Mouse (Mus musculus): ENCODE data around the gene Slco2b1.

The Slco2b1 gene

DNA sequence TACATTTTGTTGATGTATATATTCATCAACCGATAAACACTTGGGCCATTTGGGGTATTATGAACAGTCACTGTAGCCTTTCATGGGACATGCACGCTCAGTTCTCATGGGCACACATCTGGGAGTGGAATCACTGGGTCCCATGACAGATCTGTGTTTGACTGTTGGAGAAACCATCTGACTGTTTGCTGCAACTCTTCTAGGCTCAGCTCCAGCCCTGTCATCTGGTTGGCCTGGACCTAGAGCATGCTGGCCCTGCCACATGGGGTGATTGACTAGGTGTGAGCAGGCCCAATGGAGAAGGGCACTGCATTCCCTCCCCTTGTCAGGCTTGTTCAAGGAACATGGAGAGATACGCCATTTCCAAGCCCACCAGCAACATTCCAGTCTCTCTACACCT is 17.2 kb downstream of the Slco2b1 start:
- DNase-seq (ENCODE audit: low spot score in 2 of 2), result no peak

DNA sequence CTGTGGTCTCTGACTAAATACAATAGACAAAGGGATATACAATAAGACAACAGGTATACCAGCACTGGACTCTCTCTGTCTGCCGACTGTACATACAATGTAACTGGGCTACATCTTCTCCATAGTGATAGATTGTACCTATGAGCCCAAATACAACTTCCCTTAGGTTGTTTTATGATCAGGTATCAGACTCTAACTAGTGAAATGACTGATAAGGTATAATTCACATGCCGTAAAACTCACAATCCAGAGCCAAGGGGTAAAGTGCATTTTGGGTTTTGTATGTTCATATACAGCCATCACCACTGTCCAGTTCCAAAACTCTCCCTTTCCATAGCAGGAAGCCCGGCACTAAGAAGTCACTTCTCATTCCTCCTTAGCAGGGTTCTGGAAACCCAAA is 17.8 kb downstream of the Slco2b1 start:
- DNase-seq (ENCODE audit: low spot score in 2 of 2), result no peak

DNA sequence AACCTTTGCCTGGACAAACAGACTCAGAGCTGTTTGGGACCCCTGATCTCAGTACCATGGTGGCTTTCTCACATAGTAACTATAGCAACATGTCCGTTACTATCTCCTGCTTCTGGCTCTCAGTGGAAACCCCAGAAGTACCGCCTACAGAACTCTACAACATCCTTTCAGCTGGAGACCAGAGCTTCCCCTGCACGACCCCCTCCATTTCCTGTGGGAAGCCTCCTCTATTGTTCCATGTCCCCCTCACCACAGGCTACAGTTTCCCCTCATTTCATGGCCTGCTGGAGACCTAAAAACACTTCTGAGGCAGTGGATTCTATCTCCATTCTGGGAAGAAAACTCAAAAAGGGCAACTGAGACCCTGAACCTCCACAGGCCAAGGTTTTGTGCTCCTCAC is 18.7 kb downstream of the Slco2b1 start:
- DNase-seq (ENCODE audit: low spot score in 2 of 2), result no peak

DNA sequence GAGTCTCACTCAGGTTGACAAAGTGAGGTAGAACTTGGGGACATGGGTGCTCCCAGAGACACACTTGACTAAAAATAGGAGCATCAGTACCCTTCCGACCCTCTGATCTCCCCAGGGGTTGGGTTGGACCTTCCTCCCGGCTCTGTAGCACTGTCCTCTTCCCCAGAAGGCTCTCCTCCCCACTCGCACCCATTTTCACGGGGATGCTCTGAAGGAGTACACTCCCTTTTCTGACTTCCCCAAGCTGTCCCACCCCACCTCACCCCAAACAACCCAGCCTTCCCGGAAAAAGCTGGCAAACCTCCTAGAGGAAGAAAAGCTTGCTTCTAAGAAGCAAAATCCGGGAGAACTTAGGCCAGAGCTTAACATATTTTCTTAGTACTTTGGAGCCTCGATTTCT is 20.3 kb downstream of the Slco2b1 start:
- no peak for DNase-seq (ENCODE audit: low spot score in 2 of 2)

DNA sequence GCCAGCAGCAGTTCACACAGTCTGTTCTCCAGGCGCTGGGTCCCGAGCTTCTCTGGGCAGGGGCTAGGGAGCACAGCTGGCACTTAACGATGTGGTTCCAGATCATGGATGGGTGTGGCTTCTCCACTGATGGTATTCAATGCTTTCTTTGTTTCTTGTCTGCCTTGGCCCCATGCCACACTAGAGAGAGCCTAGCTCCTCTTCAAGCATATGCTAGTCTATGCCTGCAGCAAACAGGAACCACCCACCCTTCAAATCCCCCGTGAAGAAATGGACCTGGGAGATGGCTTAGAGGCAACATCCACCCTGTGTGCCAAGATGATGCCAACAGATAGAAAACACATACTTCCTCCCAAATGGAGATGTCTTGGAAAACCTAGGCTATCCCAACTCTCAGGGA is 27.1 kb downstream of the Slco2b1 start:
- no peak for DNase-seq (ENCODE audit: low spot score in 2 of 2)

DNA sequence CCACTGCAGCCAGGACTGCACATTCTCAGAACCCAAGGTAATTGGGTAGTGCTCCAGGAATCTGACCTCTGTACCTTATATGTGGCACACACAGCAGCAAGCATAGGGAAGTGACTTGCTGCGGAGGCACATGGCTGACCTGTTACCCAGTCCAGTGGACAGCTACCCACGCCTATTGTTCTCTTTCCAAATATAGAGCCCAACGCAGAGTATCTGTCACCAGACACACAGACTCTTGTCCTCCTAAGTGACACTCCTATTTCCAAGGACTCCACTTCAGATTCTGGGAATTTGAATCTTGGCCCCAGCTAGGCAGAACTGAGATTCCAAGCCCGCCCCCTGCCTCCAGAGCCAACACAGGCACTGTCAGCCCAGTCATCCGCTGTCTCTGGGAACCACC is 30.4 kb downstream of the Slco2b1 start:
- DNase-seq (ENCODE audit: low spot score in 2 of 2), result no peak

DNA sequence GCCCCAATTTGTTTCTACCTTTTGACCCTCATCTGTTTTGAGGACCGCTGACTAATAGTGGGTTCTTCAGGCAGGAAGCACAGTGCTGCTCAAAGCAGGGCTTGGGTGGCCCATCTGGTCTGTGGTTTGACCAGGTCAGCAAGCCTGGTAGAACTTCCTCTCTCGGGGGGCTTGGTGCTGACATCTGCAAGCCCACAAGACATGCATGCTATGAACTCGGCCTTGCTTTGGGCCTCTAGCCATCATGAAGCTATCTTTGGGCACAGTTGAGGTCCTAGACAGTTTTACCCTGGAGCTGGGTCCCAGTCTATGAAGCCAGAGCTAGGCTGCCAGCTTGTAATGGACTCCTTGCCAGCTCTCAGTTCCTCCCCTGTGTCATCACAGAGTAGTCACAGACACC is 36.2 kb downstream of the Slco2b1 start:
- DNase-seq (ENCODE audit: low spot score in 2 of 2), result no peak

DNA sequence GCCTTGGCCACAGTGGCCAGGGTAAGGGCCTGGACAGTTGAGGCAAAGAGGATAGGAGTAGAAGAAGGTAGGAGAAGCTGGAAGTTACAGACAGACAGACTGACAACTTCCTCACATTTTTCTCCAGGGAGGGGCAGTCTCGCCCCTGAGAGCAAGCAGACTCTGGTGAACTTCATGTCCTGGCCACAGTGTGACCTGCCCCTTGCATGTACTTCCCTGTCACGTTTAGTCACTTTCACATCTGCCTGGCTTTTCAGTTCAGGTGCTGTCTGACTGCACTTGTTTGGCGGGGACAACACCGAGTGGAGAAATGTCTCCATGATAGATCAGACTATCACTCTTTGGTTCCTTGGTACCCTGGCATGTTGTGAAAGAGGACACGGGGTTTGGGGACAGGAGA is 36.9 kb downstream of the Slco2b1 start:
- DNase-seq (ENCODE audit: low spot score in 2 of 2), result no peak

DNA sequence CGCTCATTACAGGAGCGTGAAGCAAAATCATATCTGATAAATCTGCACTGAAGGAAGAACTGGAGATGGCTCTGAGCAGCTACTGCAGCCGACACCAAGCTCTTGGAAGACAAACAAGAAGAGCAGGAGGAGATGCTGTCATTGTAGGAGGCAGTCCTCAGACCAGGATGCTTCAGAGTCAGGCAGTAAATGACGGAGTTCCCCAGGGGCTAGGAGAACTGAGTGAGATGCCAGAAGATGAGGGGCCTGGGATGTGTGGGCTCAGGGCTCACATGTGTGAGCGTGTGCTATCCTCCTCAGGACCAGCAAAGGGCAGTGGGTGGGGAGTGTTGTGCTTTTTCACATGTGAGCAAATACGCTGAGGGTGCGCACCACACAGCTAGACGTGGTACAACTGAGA is 38.0 kb downstream of the Slco2b1 start:
- no peak for DNase-seq (ENCODE audit: low spot score in 2 of 2)

DNA sequence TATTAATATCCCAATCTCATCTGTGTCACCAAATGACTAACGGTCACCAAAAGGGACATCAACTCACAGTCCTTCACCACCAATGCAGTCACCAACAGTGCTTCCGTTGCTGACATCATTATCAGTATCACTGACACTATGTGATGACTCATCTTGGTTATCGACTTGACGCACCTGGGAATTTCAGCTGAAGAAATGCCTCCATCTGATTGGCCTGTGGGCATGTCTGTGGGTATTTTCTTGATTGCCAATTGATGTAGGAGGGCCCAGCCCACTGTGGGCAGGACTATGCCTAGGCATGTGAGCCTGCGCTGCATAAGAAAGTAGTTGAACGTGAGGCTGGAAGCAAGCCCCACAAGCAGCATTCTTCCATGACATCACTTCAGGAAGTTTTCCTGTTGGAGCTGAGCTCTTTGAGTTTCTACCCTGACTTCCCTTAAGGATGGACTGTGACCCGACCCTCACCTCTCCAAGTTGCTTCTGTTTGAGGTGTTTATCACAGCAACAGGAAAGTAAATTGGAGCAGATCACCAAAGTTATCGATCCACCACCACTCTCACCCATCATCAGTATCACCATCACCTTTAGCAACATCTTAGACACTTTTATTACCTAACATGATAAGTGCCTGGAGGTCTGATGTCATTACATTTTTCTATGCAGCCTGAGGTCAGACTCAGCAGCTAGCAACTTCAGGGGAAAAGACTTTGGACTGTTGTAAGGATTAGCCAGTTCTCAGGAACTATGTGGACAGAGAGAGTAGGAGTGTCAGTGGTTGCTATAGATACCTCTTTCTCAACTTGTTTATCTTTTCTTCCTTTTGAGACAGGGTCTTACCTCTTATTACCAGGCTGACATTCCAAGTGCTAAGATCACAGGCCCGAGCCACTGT is 39.4 kb downstream of the Slco2b1 start:
- DNase-seq (ENCODE audit: low spot score in 2 of 2), result no peak

DNA sequence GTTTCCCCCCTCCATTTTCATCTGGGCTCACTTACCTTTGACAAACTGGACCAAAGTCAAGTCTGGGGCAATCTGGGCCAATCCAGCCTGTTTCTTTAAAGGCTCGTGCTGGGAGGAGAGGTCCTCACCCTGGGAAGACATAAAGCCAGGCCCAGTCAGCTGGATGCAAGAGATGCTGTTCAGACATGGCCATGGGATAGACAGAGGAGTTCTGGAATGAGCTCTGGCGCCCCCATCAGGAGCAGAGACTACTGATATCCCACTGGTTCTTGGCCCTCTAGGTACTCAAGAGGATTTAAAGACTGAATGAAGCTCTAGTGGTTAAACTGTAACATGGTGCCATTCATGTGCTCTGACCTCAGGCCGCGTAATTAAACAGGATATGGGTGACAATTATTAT is 40.2 kb downstream of the Slco2b1 start:
- no peak for DNase-seq (ENCODE audit: low spot score in 2 of 2)

DNA sequence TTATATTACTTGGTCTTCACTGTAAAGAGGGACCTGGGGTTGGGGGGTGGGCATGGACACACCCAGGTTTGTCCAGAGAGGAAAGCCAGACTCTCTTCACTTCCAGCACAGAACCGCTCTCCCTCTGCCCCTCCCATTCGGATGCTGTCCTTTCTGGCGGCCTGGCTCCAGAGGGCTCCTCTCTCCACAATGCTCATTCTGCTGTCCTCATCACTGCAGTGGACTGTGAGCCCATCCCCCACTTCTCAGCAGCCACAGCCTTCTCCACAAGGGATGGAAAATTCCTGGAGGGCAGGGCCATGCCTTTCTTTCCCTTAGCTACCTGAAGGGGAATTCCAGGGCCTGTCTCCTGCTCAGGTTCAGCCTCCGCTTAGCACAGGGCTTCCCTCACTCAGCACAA is 42.3 kb downstream of the Slco2b1 start:
- DNase-seq (ENCODE audit: low spot score in 2 of 2), result no peak

DNA sequence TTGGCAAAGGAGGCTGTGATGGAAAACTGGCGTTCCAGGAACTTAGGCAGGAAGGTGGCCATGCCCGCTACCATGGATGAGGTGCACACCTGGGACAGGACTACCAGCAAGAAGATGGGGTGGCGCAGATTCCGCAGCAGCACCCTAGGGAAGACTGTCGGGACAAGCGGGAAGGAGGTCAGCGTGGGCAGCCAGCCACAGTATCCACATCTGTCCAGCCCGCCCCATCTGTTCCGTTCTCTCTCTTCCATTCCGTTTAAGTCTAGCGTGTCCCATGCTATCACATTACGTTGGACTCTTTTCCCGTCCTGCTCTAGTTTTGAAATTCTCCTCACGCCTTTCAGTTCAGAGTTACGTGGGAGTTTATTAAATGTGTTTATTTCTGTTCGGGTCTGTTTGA is 44.0 kb downstream of the Slco2b1 start:
- DNase-seq (ENCODE audit: low spot score in 2 of 2), result no peak

DNA sequence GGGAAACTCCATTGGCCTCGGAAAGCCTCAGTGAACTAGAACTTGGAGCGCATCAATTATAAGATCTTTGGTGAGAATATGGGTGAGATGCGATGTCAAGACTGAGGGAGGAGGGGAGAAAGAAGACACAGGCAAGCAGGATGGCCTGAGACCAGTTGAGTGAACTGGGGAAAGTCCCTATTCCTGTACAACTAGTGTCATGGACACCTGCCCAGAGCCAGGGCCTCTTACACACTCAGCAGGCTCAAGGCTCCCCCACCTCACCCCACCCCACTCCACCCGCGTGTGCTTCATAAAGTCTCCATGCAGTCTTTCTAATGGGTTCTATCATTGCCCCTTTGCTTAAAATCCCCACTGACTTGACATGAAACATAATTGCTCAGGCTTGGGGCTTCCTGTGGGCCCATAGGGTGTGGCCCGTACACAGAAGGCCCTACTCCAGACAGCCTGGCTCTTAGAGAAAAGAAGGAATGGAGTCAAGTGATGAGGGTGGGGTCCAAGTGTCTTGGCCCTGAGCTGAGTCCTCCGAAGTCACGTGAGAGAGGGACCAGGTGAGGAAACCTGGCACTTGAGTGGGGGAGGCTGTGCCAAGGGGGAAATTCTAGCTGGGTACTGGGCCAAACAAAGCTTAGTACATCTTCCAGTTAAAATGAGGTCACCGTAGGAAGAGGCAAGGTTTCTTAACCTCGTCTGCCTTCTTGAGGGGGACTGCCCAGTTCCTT is 45.2 kb downstream of the Slco2b1 start:
- no peak for DNase-seq (ENCODE audit: low spot score in 2 of 2)

DNA sequence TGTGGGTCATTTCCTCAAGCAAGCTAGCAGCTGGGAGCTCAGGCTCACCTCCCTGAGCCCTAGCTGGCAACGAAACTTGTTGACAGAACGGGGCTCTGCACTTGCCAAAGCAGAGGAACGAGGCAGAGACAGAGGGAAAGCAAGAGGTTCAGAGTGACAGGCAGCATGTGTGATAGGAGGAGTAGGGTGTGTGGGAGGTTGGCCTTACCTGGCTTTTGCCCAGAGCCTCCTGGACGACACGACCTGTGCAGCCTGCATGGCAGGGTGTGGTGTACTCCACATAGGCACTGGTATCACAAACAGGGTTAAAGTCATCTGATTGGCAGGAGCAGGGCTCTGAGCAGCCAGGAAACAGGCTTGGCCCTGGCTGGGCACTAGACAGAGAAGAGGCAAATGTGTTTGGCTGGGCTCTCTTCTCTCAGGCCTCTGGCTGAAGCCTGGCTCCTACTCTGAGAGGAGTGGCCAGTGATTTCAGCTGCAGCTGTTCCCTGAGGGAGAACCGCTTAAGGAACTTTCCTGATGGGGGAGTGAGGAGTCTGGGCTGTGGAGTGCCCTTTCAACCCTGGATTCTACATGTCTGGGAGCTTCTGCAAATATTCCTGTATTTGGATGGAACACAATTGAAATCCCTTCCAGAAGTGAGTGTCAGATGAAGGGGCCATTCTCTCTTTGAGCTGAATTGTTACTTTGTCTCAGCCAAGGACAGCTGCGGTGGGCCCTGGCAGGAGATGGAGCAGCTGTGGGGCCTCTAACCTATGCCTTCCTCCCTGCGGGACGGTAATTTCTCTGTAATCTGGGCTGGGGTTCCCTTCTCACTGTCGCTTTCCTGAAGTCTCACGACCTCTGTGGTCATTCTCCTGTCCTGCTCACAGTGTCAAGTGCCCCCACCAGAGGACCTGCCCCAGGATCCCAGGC is 46.3 kb downstream of the Slco2b1 start:
- peak; percentile 42 to 69 for DNase-seq (ENCODE audit: low spot score in 2 of 2)

DNA sequence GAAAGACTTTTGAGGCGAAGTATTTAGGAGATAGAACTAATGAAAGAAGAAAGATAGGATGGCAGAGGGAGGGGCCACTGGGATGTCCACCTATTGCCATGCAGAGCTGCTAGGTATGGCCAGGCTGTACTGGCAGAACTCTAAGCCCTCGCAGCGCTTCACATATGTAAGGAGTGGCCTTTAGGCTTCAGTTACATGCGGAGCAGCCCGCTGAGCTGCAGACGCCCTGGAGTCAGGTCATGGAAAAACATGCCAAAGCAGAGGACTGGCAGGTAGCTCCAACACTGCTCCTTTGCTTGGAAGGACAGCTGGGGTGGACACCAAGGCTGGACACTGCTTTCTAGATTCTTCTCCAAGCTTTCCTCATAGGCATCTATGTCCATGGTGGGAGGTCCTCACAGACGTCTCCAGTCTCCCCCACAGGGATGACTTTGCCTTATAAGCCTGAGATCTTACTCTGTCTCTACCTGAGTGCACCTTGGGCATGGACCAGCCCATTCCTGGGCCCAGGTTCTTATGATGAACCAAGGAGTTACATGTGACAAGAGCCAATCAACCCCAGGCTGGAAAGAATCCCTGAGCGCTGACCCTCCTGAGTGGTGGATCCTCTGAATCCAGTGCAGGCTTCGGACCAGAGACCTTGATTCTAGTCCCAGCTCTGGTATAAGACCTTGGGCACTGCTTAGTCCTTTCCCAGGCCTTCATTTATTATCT is 47.5 kb downstream of the Slco2b1 start:
- DNase-seq (ENCODE audit: low spot score in 2 of 2), result no peak

DNA sequence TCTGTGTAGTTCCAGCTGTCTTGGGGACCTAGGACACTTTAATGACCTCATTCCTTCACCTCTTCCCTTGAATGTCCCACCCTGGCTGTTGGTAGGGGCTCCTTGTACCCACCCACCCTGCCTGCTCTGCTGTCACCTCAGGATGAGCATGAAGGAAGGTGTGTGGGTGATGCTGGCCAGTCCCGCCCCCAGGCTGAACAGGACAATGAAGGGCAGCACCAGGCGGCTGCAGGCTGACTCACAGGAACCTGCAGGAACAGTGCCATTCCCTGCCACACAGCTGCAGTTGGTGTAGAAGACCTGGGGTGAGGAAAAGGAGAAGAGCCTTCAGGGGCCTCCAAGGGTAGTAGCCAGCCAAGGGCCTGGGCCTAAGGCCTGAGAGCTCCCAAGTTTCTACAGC is 48.8 kb downstream of the Slco2b1 start:
- DNase-seq (ENCODE audit: low spot score in 2 of 2), result no peak

DNA sequence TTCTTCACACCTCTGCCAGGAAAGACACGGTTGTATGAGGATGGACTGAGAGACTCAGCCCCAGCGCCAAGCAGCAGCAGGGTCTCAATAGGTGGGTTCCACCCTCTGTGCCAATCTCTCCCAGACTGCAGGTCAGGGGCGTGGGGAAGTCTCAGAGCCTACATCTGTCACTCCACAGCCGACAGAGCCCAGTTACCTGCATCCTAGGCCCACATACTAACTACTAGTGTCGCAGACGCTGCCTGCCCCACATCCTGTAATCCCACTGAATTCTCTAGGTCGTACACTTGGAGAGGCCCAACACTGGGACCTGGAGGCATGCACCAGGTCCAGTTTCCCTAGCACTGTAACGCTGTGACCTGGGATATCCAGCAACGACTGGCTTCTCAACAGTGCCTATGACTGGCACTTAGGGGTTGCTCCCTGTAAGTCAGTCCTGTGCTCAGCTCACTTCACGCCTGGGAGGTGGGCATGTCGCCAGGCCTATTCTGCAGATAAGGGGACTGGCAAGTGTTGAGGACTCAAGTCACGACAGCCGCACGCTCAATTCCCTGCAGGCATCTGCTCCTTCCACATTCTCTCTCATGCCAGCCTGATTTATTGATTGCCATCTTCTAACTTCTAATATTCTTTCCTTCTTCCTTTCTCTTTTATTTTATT is 49.4 kb downstream of the Slco2b1 start:
- DNase-seq (ENCODE audit: low spot score in 2 of 2), result no peak

DNA sequence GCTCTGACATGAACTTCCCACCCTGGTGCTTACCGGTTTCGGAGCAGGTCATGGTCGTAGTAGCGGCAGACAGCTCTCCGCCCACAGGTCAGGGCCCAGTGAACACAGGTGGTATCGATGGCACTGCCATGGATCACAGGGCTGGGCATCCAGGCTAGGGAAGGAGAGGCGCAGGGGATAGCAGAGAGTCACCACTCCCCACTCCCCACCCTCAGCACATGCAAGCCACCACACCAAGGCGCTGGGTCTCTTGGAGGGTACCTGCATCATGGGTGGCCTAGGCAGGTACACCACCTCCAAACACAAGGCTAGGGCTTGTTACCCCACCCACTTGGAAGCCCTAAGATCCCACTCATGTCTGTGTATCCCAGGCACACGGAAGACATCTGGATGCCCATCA is 50.1 kb downstream of the Slco2b1 start:
- DNase-seq (ENCODE audit: low spot score in 2 of 2), result no peak

DNA sequence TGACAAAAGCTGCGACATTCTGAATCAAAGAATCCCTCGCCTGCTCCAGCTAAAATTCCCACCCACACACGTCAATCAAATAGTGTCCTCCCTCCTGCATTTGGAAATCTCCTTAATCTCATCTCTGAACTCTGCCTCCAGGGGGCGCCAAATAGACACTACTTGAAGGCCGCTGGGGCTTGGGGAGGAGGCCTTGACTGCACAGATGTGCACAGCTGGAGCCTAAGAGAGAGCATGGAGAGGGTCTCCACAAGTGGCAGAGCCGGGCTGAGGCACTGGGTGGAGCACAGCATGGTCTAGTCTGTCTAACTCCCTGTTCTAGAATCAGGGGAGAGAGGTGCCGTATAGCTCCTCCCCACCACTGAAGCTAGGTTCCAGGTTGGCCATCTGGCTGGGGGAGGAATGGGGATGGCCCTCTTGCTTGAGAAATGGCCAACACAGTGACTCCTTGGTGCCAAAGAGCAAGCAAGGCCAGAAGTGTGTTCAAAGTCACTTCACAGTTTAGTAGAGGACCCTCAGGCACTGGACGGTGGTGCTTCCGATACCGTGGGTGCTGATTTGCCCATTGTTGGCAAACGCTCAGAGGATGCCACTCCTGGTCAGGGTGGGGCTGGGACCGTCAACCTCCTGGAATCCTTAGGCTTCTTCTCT is 51.6 kb downstream of the Slco2b1 start:
- DNase-seq (ENCODE audit: low spot score in 2 of 2), result peak; percentile 60 to 69

DNA sequence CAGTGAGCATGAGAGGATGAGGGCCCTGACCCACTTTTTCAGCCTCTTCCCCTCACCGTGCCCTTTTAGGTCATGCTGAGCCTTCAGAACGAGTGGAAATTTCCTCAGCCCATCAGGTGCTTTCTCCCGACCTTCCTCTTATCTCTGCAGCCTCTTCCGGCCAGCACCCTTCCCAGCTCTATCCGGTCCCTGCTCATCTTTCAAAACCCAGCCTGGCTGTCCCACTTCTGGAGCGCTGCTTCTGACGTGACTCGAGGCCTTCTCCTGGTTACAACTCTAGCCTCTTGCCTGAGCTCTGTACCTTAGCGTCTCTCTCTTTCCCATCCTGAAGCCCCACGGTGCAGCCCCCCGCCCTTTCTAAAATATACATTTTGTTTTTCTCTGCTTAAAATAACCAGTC is 56.9 kb downstream of the Slco2b1 start:
- no peak for DNase-seq (ENCODE audit: low spot score in 2 of 2)
